Mouse (Mus musculus): ENCODE measurements around the gene Cntn3. TPM values are rescaled to one million over a fixed set of nuclear protein-coding genes. Genes with fewer than 3 reads are reported as not detected.
A peak's percentile ranks its signal among the peaks of the same experiment; 100 is the strongest.

Cntn3 gene
- polyA plus RNA-seq, 1 experiment from 2014 or later: 4.0 TPM

GRCm38 (mm10) chr6:102523037-102523436, 49.9 kb downstream of the Cntn3 start:
- no peaks in the 10 kb centered on the region for H3K9me3 ChIP-seq (ENCODE audit: control insufficient read depth, low read length)
- no peak overlapping the region for H3K4me2 ChIP-seq (ENCODE audit: low read length)
- ATAC-seq (ENCODE audit: low FRiP score, low TSS enrichment) (no peak), DNase-seq (no peak)
- H3K27me3 ChIP-seq (ENCODE audit: control insufficient read depth, insufficient read depth, low read length): no peaks in the 10 kb centered on the region
- no peaks in the 10 kb centered on the region for H3K4me1 ChIP-seq (ENCODE audit: control insufficient read depth, insufficient read depth, low read length)
- H3K4me3 ChIP-seq (replicated peaks; ENCODE audit: low read depth, low read length): no peak overlapping the region
- no peak overlapping the region for H3K27ac ChIP-seq (replicated peaks; ENCODE audit: low read depth, low read length)
- no peaks in the 10 kb centered on the region for H3K36me3 ChIP-seq (ENCODE audit: control insufficient read depth, insufficient read depth, low read length)
- no peak overlapping the region for H3K9ac ChIP-seq (replicated peaks; ENCODE audit: low read length)
- WGBS: 76% methylated on average over 2 of the region's 2 CpGs

- Histone ChIP-seq H3K4me3 (replicated peaks; ENCODE audit: low read depth, low read length) (no peak overlapping the region), H3K36me3 (ENCODE audit: control insufficient read depth, insufficient read depth, low read length) (no peaks in the 10 kb centered on the region), H3K9me3 (ENCODE audit: control insufficient read depth, low read length) (no peaks in the 10 kb centered on the region), H3K27ac (replicated peaks; ENCODE audit: low read depth, low read length) (no peak overlapping the region), H3K4me2 (ENCODE audit: low read length) (no peak overlapping the region), H3K4me1 (ENCODE audit: control insufficient read depth, insufficient read depth, low read length) (no peaks in the 10 kb centered on the region), H3K9ac (replicated peaks; ENCODE audit: low read length) (no peak overlapping the region), H3K27me3 (ENCODE audit: control insufficient read depth, insufficient read depth, low read length) (no peaks in the 10 kb centered on the region)
- no peak for ATAC-seq (ENCODE audit: low FRiP score, low TSS enrichment)
- WGBS: 60% methylated on average over 2 of the region's 2 CpGs
- no peak for DNase-seq
These were observed 51.9 kb downstream of the Cntn3 start for GRCm38 (mm10) chr6:102520977-102521376.

DNA sequence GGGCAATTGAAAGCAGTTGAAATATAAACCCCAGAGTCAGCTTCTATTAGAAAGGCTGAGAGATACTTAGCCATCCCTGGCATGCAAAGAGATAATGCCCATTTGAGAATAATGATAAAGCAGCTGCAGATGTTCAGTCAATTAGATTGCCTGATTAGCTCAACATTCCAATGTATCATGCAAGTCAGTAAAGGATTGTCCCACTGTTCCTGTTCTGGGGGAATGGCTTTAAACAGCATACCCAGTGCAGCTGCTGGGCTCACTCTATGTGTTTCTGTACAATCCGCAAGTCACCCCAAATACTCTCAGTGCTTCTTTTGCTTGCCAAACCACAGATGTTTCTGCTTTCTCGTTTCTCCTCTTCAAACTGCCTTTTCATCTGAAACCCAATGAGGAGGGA, 57.7 kb downstream of the Cntn3 start:
- Histone ChIP-seq H3K36me3 (ENCODE audit: control insufficient read depth, insufficient read depth, low read length) (no peaks in the 10 kb centered on the region), H3K4me2 (ENCODE audit: low read length) (no peak overlapping the region), H3K4me1 (ENCODE audit: control insufficient read depth, insufficient read depth, low read length) (no peaks in the 10 kb centered on the region), H3K4me3 (replicated peaks; ENCODE audit: low read depth, low read length) (no peak overlapping the region), H3K9ac (replicated peaks; ENCODE audit: low read length) (no peak overlapping the region), H3K27me3 (ENCODE audit: control insufficient read depth, insufficient read depth, low read length) (no peaks in the 10 kb centered on the region), H3K27ac (replicated peaks; ENCODE audit: low read depth, low read length) (no peak overlapping the region), H3K9me3 (ENCODE audit: control insufficient read depth, low read length) (no peaks in the 10 kb centered on the region)
- 81% methylated on average over 2 of the region's 2 CpGs for WGBS
- no peak for ATAC-seq (ENCODE audit: low FRiP score, low TSS enrichment)
- DNase-seq: no peak

- no peak overlapping the region for H3K9ac ChIP-seq (replicated peaks; ENCODE audit: low read length)
- H3K9me3 ChIP-seq (ENCODE audit: control insufficient read depth, low read length): no peaks in the 10 kb centered on the region
- DNase-seq (peak; percentile 17), ATAC-seq (ENCODE audit: low FRiP score, low TSS enrichment) (peak; percentile 31; the same call in 1 of the 2 replicates)
- 15% methylated on average over 1 of the region's 1 CpGs for WGBS
- H3K4me3 ChIP-seq (replicated peaks; ENCODE audit: low read depth, low read length): no peak overlapping the region
- H3K4me2 ChIP-seq (ENCODE audit: low read length): no peak overlapping the region
- H3K36me3 ChIP-seq (ENCODE audit: control insufficient read depth, insufficient read depth, low read length): no peaks in the 10 kb centered on the region
- H3K27ac ChIP-seq (replicated peaks; ENCODE audit: low read depth, low read length): no peak overlapping the region
- H3K27me3 ChIP-seq (ENCODE audit: control insufficient read depth, insufficient read depth, low read length): no peaks in the 10 kb centered on the region
- no peaks in the 10 kb centered on the region for H3K4me1 ChIP-seq (ENCODE audit: control insufficient read depth, insufficient read depth, low read length)
These were observed 60.8 kb downstream of the Cntn3 start for GRCm38 (mm10) chr6:102512085-102512484.

GRCm38 (mm10) chr6:102485509-102485908, 87.4 kb downstream of the Cntn3 start:
- no peaks in the 10 kb centered on the region for H3K27me3 ChIP-seq (ENCODE audit: control insufficient read depth, insufficient read depth, low read length)

DNA sequence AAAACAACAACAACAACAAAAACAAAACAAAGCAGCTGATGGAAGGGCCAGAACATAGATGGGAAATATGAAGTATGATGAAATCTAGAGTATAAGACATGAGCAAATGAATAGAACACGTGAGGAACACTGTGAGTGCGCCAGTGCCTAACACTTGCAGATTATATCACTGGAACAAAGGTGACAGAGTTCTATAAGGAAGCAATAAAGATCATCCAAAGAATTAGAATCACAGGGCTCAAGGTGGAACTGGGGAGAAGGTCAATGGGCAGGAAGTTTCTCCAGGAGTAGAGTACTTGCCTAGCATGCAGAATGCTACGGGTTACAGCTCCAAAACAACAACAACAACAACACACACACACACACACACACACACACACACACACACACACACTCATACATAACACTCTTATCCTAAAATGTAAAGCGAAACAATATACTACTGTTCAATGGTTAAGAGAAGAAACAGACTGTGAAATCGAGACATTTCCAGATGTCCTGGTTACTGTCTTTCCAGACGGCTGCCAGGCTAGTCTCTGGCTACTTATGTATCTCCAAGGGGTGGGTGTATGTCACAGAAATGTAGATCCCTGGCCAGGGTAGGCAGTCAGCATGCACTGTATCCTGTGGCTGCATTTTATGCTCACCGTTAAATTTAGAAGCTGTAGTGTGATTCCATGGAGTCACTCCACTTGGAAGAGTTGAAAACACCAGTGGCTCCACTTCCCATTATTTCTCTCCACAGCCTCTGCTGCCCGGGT, 94.4 kb downstream of the Cntn3 start:
- no peak overlapping the region for H3K27ac ChIP-seq (replicated peaks; ENCODE audit: low read depth, low read length)
- H3K9me3 ChIP-seq (ENCODE audit: control insufficient read depth, low read length): no peaks in the 10 kb centered on the region
- no peaks in the 10 kb centered on the region for H3K27me3 ChIP-seq (ENCODE audit: control insufficient read depth, insufficient read depth, low read length)
- no peaks in the 10 kb centered on the region for H3K36me3 ChIP-seq (ENCODE audit: control insufficient read depth, insufficient read depth, low read length)
- WGBS: 85% methylated on average over 8 of the region's 8 CpGs
- no peak for ATAC-seq (ENCODE audit: low FRiP score, low TSS enrichment)
- no peak for DNase-seq
- H3K4me1 ChIP-seq (ENCODE audit: control insufficient read depth, insufficient read depth, low read length): no peaks in the 10 kb centered on the region
- H3K4me3 ChIP-seq (replicated peaks; ENCODE audit: low read depth, low read length): no peak overlapping the region
- H3K4me2 ChIP-seq (ENCODE audit: low read length): no peak overlapping the region
- H3K9ac ChIP-seq (replicated peaks; ENCODE audit: low read length): no peak overlapping the region

More at GRCm38 (mm10) chr6:102485509-102485908, 87.4 kb downstream of the Cntn3 start:
- no peak overlapping the region for H3K9ac ChIP-seq (replicated peaks; ENCODE audit: low read length)
- H3K9me3 ChIP-seq (ENCODE audit: control insufficient read depth, low read length): no peaks in the 10 kb centered on the region
- H3K27ac ChIP-seq (replicated peaks; ENCODE audit: low read depth, low read length): no peak overlapping the region
- ATAC-seq (ENCODE audit: low FRiP score, low TSS enrichment) (no peak), DNase-seq (peak; percentile 2)
- no peak overlapping the region for H3K4me2 ChIP-seq (ENCODE audit: low read length)
- no peaks in the 10 kb centered on the region for H3K36me3 ChIP-seq (ENCODE audit: control insufficient read depth, insufficient read depth, low read length)
- no peak overlapping the region for H3K4me3 ChIP-seq (replicated peaks; ENCODE audit: low read depth, low read length)
- no peaks in the 10 kb centered on the region for H3K4me1 ChIP-seq (ENCODE audit: control insufficient read depth, insufficient read depth, low read length)

- DNase-seq (no peak), ATAC-seq (ENCODE audit: low FRiP score, low TSS enrichment) (no peak)
- Histone ChIP-seq H3K27ac (replicated peaks; ENCODE audit: low read depth, low read length) (no peak overlapping the region), H3K27me3 (ENCODE audit: control insufficient read depth, insufficient read depth, low read length) (no peaks in the 10 kb centered on the region), H3K36me3 (ENCODE audit: control insufficient read depth, insufficient read depth, low read length) (no peaks in the 10 kb centered on the region), H3K4me2 (ENCODE audit: low read length) (no peak overlapping the region), H3K9ac (replicated peaks; ENCODE audit: low read length) (no peak overlapping the region), H3K4me1 (ENCODE audit: control insufficient read depth, insufficient read depth, low read length) (no peaks in the 10 kb centered on the region), H3K4me3 (replicated peaks; ENCODE audit: low read depth, low read length) (no peak overlapping the region), H3K9me3 (ENCODE audit: control insufficient read depth, low read length) (no peaks in the 10 kb centered on the region)
- 91% methylated on average over 4 of the region's 4 CpGs for WGBS
These were observed 134.5 kb downstream of the Cntn3 start for GRCm38 (mm10) chr6:102438353-102438752.

DNA sequence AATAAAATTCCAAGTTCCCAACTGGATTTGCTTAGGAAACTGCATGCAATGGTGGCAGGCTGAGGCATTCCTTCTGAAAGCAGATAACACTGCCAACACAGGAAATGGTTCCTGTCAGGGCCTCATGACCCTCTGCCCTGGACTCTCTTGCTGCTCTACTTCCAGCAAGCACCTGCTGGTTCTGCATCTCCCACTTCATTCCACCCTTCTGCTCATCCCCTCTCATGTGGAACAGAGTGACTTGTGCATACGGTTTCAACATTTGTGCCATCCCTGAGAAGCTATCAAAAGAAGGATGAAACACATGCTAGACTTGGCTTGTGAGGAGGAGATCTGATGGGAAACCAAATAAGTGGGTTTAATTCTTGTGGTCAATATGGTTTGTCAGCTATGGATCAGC, 145.4 kb downstream of the Cntn3 start:
- H3K9me3 ChIP-seq (ENCODE audit: control insufficient read depth, low read length): no peaks in the 10 kb centered on the region
- no peaks in the 10 kb centered on the region for H3K36me3 ChIP-seq (ENCODE audit: control insufficient read depth, insufficient read depth, low read length)
- H3K27me3 ChIP-seq (ENCODE audit: control insufficient read depth, insufficient read depth, low read length): no peaks in the 10 kb centered on the region
- H3K4me2 ChIP-seq (ENCODE audit: low read length): no peak overlapping the region
- ATAC-seq (ENCODE audit: low FRiP score, low TSS enrichment): no peak
- H3K4me3 ChIP-seq (replicated peaks; ENCODE audit: low read depth, low read length): no peak overlapping the region
- no peak overlapping the region for H3K27ac ChIP-seq (replicated peaks; ENCODE audit: low read depth, low read length)
- DNase-seq: no peak
- 81% methylated on average over 1 of the region's 1 CpGs for WGBS
- H3K4me1 ChIP-seq (ENCODE audit: control insufficient read depth, insufficient read depth, low read length): no peaks in the 10 kb centered on the region
- H3K9ac ChIP-seq (replicated peaks; ENCODE audit: low read length): no peak overlapping the region

- Histone ChIP-seq H3K9ac (replicated peaks; ENCODE audit: low read length) (no peak overlapping the region), H3K9me3 (ENCODE audit: control insufficient read depth, low read length) (no peaks in the 10 kb centered on the region), H3K27ac (replicated peaks; ENCODE audit: low read depth, low read length) (no peak overlapping the region), H3K4me2 (ENCODE audit: low read length) (no peak overlapping the region), H3K27me3 (ENCODE audit: control insufficient read depth, insufficient read depth, low read length) (no peaks in the 10 kb centered on the region), H3K4me3 (replicated peaks; ENCODE audit: low read depth, low read length) (no peak overlapping the region), H3K4me1 (ENCODE audit: control insufficient read depth, insufficient read depth, low read length) (no peaks in the 10 kb centered on the region), H3K36me3 (ENCODE audit: control insufficient read depth, insufficient read depth, low read length) (no peaks in the 10 kb centered on the region)
- no peak for ATAC-seq (ENCODE audit: low FRiP score, low TSS enrichment)
- peak; percentile 11 for DNase-seq
- WGBS: 47% methylated on average over 1 of the region's 1 CpGs
These were observed 151.1 kb downstream of the Cntn3 start for GRCm38 (mm10) chr6:102421781-102422180.

All from midbrain, embryonic 14.5 days (tissue).